Mouse (Mus musculus) erythroblast, embryonic 14.5 days (primary cell): Measurements from ENCODE around the gene Ints11.

Experiments
- GATA1 ChIP-seq: IDR thresholded peaks from 2 replicates; pipeline ENCODE4 v1.6.1; 2012; ENCODE audit warnings: low read length, inconsistent platforms, mixed read lengths
- TAL1 ChIP-seq: IDR thresholded peaks from 3 replicates; pipeline ENCODE4 v1.6.1; 2012; ENCODE audit warnings: low read length, inconsistent platforms, mixed read lengths

DNA sequence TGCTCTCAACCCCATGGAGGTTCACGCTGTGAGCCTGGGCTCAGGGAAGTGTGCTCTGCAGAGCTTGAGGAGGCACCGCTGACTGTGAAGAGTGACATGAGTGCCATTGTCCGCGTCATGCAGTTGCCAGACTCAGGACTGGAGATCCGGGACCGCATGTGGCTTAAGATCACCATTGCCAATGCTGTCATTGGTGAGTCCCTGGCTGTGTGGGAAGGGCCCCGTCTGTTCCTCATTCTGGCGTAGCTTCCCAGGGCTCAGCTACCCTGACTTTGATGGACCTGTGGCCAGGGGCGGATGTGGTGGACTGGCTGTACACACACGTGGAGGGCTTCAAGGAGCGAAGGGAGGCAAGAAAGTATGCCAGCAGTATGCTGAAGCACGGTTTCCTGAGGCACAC lies 13.3 kb upstream of the Ints11 start:
- TF ChIP-seq TAL1 (no peak), GATA1 (no peak)
